Mouse (Mus musculus) small intestine, adult 2 months (tissue): ENCODE results near the gene Plcd3.

Experiments used
- CTCF ChIP-seq: fragments of 200-500 bp; IDR thresholded peaks from 2 replicates; pipeline ENCODE4 v1.5.1; 2012; ENCODE audit warnings: low read depth, mild to moderate bottlenecking, control low read depth, inconsistent platforms, low read length, moderate library complexity, mixed read lengths; ENCODE audit not compliant: insufficient replicate concordance, insufficient read length; ENCODE audit errors: extremely low read depth
- POLR2A ChIP-seq: fragments of 200-500 bp; IDR thresholded peaks from 2 replicates; pipeline ENCODE4 v1.6.1; 2012; ENCODE audit warnings: low read depth, mild to moderate bottlenecking, control low read depth, inconsistent platforms, low read length, moderate library complexity

- TF ChIP-seq CTCF (no peak), POLR2A (no peak)
Observed at GRCm38 (mm10) chr11:103136039-103136577, 34.6 kb upstream of the Plcd3 start.
